Comparison of ENCODE assay signal across 28 mouse cellular contexts in the genomic region with DNA sequence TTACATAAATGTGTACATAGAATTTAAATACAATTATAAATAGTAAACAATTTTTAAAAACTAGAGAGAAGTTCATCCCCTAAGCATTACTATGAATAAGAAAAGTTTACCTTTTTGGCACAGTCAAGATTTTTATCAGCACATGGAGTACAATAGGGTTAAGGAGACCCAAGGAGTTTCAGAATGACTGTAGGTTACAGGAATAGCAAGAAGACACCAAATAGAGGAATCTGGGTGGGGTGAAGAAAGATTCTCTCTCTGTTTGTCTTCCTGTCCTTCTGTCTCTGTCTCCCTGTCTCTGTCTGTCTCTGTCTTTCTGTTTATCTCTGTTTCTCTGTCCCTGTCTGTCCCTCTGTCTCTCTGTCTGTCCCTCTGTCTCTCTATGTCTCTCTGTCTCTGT. TPM values are rescaled to one million over a fixed set of nuclear protein-coding genes. Genes with fewer than 3 reads are reported as not detected.
"Had no signal": no experiment of that assay in that cellular context is flagged by ENCODE, and none has a peak within 500 bp of the region (broad histone marks: within the 10 kb centered on the region; RNA-seq: fewer than 3 reads in every experiment).

No protein-coding gene starts in this region.

- H3K9ac ChIP-seq: heart, embryonic 13.5 days; heart, embryonic 15.5 days; hindbrain, embryonic 13.5 days; hindbrain, embryonic 15.5 days; intestine, embryonic 15.5 days; kidney, embryonic 15.5 days; limb, embryonic 13.5 days; limb, embryonic 15.5 days; liver, embryonic 13.5 days; liver, embryonic 15.5 days had no signal

- ATAC-seq: hindbrain, postnatal 0 days; intestine, embryonic 15.5 days; intestine, postnatal 0 days had no signal

- H3K4me2 ChIP-seq: heart, embryonic 13.5 days; heart, embryonic 15.5 days; hindbrain, embryonic 13.5 days; hindbrain, embryonic 15.5 days; intestine, embryonic 15.5 days; kidney, embryonic 15.5 days; limb, embryonic 13.5 days; limb, embryonic 15.5 days; liver, embryonic 11.5 days; liver, embryonic 13.5 days; liver, embryonic 15.5 days had no signal

- H3K4me3 ChIP-seq: gastrocnemius, adult 2 months; heart, embryonic 10.5 days; heart, embryonic 13.5 days; heart, embryonic 15.5 days; hindbrain, embryonic 13.5 days; hindbrain, embryonic 15.5 days; intestine, embryonic 15.5 days; kidney, embryonic 15.5 days; limb, embryonic 13.5 days; limb, embryonic 15.5 days; liver, embryonic 13.5 days; liver, embryonic 15.5 days had no signal

- H3K27me3 ChIP-seq: heart, embryonic 13.5 days; heart, embryonic 15.5 days; hindbrain, embryonic 13.5 days; hindbrain, embryonic 15.5 days; intestine, embryonic 15.5 days; kidney, embryonic 15.5 days; limb, embryonic 13.5 days; limb, embryonic 15.5 days; liver, embryonic 13.5 days; liver, embryonic 15.5 days had no signal

- DNase-seq: gastrocnemius, adult 2 months; gastrocnemius, postnatal 10 days; gastrocnemius, postnatal 25 days; heart, adult 18-20 months; heart, postnatal 14 days; heart, postnatal 36 days; kidney, adult 18-20 months; kidney, adult 9 months; kidney, postnatal 14 days; kidney, postnatal 36 days; layer of hippocampus, adult 9-11 months; layer of hippocampus, postnatal 36 days; left cerebral cortex, postnatal 4 days; liver, embryonic 13.5 days had no signal

- H3K4me1 ChIP-seq: heart, embryonic 15.5 days; hindbrain, embryonic 13.5 days; hindbrain, embryonic 15.5 days; intestine, embryonic 15.5 days had no signal

- H3K36me3 ChIP-seq: heart, embryonic 10.5 days; heart, embryonic 13.5 days; heart, embryonic 15.5 days; hindbrain, embryonic 13.5 days; hindbrain, embryonic 15.5 days; intestine, embryonic 15.5 days; kidney, embryonic 15.5 days; limb, embryonic 13.5 days; limb, embryonic 15.5 days; liver, embryonic 13.5 days; liver, embryonic 15.5 days had no signal

- H3K9me3 ChIP-seq: heart, embryonic 10.5 days; heart, embryonic 13.5 days; heart, embryonic 15.5 days; hindbrain, embryonic 13.5 days; hindbrain, embryonic 15.5 days; intestine, embryonic 15.5 days; kidney, embryonic 15.5 days; limb, embryonic 15.5 days; liver, embryonic 13.5 days; liver, embryonic 15.5 days had no signal

- H3K27ac ChIP-seq: gastrocnemius, adult 2 months; heart, embryonic 10.5 days; heart, embryonic 13.5 days; heart, embryonic 15.5 days; hindbrain, embryonic 13.5 days; hindbrain, embryonic 15.5 days; hindbrain, postnatal 0 days; intestine, embryonic 15.5 days; kidney, embryonic 15.5 days; kidney, postnatal 0 days; limb, embryonic 13.5 days; limb, embryonic 15.5 days; liver, embryonic 13.5 days; liver, embryonic 15.5 days had no signal

RNA-seq across cellular contexts. Expression of a gene that starts 39.5 kb away (rescaled TPM):
- total RNA-seq: gastrocnemius, adult 2 months; heart, postnatal 36 days had no signal
